Mouse (Mus musculus) cortical plate, adult 2 months (tissue): ENCODE measurements at regions not wholly inside any gene's neighbourhood (a gene's known extent, or its start where the extent isn't known, plus 50 kb on each side); places are given as distances from the start of the nearest gene placed in this dataset.

Experiments
- CTCF ChIP-seq: fragments of 200-500 bp; IDR thresholded peaks from 2 replicates; pipeline ENCODE4 v1.5.1; 2011; ENCODE audit warnings: mild to moderate bottlenecking, control low read depth, low read length; ENCODE audit not compliant: insufficient read depth; ENCODE audit errors: extremely low read depth
- POLR2A ChIP-seq: fragments of 200-500 bp; IDR thresholded peaks from 2 replicates; pipeline ENCODE4 v1.6.1; 2011; ENCODE audit warnings: mild to moderate bottlenecking, low read length, control low read depth; ENCODE audit not compliant: insufficient read depth; ENCODE audit errors: extremely low read depth

GRCm38 (mm10) chr4:105956516-105956915 lies 166.8 kb downstream of the Gm12728 start:
- TF ChIP-seq POLR2A (no peak), CTCF (no peak)
